Comparison of ENCODE assay signal across 8 mouse cellular contexts in genomic region chr4:139821491-139822160, GRCm38 (mm10). TPM values are rescaled to one million over a fixed set of nuclear protein-coding genes. Genes with fewer than 3 reads are reported as not detected.
DNase-seq lines count a peak whose midpoint lies in the region; ATAC-seq and TF ChIP-seq lines count a peak whose summit lies in the region.

No protein-coding gene starts in this region.

- H3K4me2 ChIP-seq in heart, postnatal 0 days (ENCODE audit: low read depth, low read length) = peak overlapping the region; percentile 16; the same call in 1 of the 2 replicates
- peak overlapping the region; percentile 56 for H3K4me2 ChIP-seq in limb, embryonic 15.5 days
- peak overlapping the region; percentile 42 for H3K4me2 ChIP-seq in stomach, postnatal 0 days (replicated peaks; ENCODE audit: low read depth)

- H3K9ac ChIP-seq in heart, postnatal 0 days (replicated peaks; ENCODE audit: low read depth, low read length) = no peak overlapping the region
- H3K9ac ChIP-seq in limb, embryonic 15.5 days = no peak overlapping the region
- H3K9ac ChIP-seq in stomach, postnatal 0 days (ENCODE audit: low read length) = no peak overlapping the region

- H3K27ac ChIP-seq in heart, postnatal 0 days (ENCODE audit: low read depth) = no peak overlapping the region
- no peak overlapping the region for H3K27ac ChIP-seq in limb, embryonic 15.5 days
- H3K27ac ChIP-seq in stomach, postnatal 0 days (replicated peaks) = no peak overlapping the region
- H3K27ac ChIP-seq in cerebellum, adult 2 months (ENCODE audit: insufficient read depth, low read length) = no peak overlapping the region

- DNase-seq in cerebellum, postnatal 25 days = peak; percentile 21 to 36
- peak; percentile 68 for DNase-seq in Muller cell, postnatal 12 days (ENCODE audit: inconsistent ontology term)
- no peak for DNase-seq in heart, postnatal 0 days (ENCODE audit: low spot score)
- DNase-seq in stomach, postnatal 0 days (ENCODE audit: low spot score) = no peak
- DNase-seq in cerebellum, adult 2 months = no peak
- no peak for DNase-seq in cerebellum, postnatal 4 days (ENCODE audit: low spot score in 2 of 2)

- no peaks in the 10 kb centered on the region for H3K4me1 ChIP-seq in heart, postnatal 0 days (ENCODE audit: control insufficient read depth, insufficient read depth)
- peaks cover 33% of the 10 kb centered on the region for H3K4me1 ChIP-seq in limb, embryonic 15.5 days
- H3K4me1 ChIP-seq in stomach, postnatal 0 days (replicated peaks; ENCODE audit: control insufficient read depth, insufficient read depth) = 0 out of 2 replicates have a peak, but pooled peaks cover 5% of the 10 kb centered on the region
- H3K4me1 ChIP-seq in cerebellum, adult 2 months (ENCODE audit: control insufficient read depth, insufficient read depth, low read length) = peaks cover 3% of the 10 kb centered on the region; the same call in 1 of the 2 replicates

- H3K9me3 ChIP-seq in heart, postnatal 0 days (replicated peaks; ENCODE audit: control insufficient read depth, low read length) = no peaks in the 10 kb centered on the region
- H3K9me3 ChIP-seq in limb, embryonic 15.5 days = no peaks in the 10 kb centered on the region
- no peaks in the 10 kb centered on the region for H3K9me3 ChIP-seq in stomach, postnatal 0 days (ENCODE audit: control insufficient read depth, low read length)

- H3K4me3 ChIP-seq in heart, postnatal 0 days (ENCODE audit: low read depth, low read length) = peak overlapping the region; percentile 15
- H3K4me3 ChIP-seq in limb, embryonic 15.5 days = peak overlapping the region; percentile 34
- peak overlapping the region; percentile 25 for H3K4me3 ChIP-seq in stomach, postnatal 0 days (ENCODE audit: low read depth, low read length)
- H3K4me3 ChIP-seq in cerebellum, adult 2 months (replicated peaks; ENCODE audit: insufficient read depth, low read depth, low read length) = no peak overlapping the region

- no peak for TF ChIP-seq EP300 in heart, postnatal 0 days (IDR thresholded peaks at IDR 0.05; ENCODE audit: low read depth)
- no peak for TF ChIP-seq EP300 in stomach, postnatal 0 days (optimal IDR thresholded peaks at IDR 0.05)

- no peak for TF ChIP-seq CTCF in heart, postnatal 0 days (IDR thresholded peaks at IDR 0.05; ENCODE audit: low read depth)
- no peak for TF ChIP-seq CTCF in stomach, postnatal 0 days (IDR thresholded peaks at IDR 0.05; ENCODE audit: low read depth)
- no peak for TF ChIP-seq CTCF in cerebellum, adult 2 months (IDR thresholded peaks at IDR 0.05; ENCODE audit: borderline replicate concordance, insufficient read depth, low read depth, low read length)

- no peaks in the 10 kb centered on the region for H3K36me3 ChIP-seq in heart, postnatal 0 days (replicated peaks; ENCODE audit: control insufficient read depth, insufficient read depth, low read length)
- H3K36me3 ChIP-seq in limb, embryonic 15.5 days = no peaks in the 10 kb centered on the region
- H3K36me3 ChIP-seq in stomach, postnatal 0 days (ENCODE audit: control insufficient read depth, insufficient read depth, low read length) = no peaks in the 10 kb centered on the region

- 1% methylated on average over 59 of the region's 65 CpGs for WGBS in heart, postnatal 0 days
- WGBS in limb, embryonic 15.5 days = under 1% methylated on average over 65 of the region's 65 CpGs
- WGBS in stomach, postnatal 0 days = under 1% methylated on average over 63 of the region's 65 CpGs
- 2% methylated on average over 58 of the region's 65 CpGs for WGBS in cerebellum, adult 2 months

- H3K27me3 ChIP-seq in heart, postnatal 0 days (ENCODE audit: control insufficient read depth, insufficient read depth, low read length) = peaks cover 99% of the 10 kb centered on the region
- peaks cover 99% of the 10 kb centered on the region for H3K27me3 ChIP-seq in limb, embryonic 15.5 days
- H3K27me3 ChIP-seq in stomach, postnatal 0 days (ENCODE audit: control insufficient read depth, insufficient read depth, low read length) = peaks cover 30% of the 10 kb centered on the region
- H3K27me3 ChIP-seq in cerebellum, adult 2 months (ENCODE audit: control insufficient read depth, insufficient read depth, low read length) = peaks cover 10% of the 10 kb centered on the region; the same call in 1 of the 2 replicates

- ATAC-seq in cerebellum, adult (ENCODE audit: insufficient number of reproducible peaks, low FRiP score, low TSS enrichment) = no peak
- ATAC-seq in heart, postnatal 0 days (ENCODE audit: insufficient read depth, low read depth) = no peak
- no peak for ATAC-seq in limb, embryonic 15.5 days (ENCODE audit: insufficient number of reproducible peaks, low FRiP score, low TSS enrichment, low read depth)
- no peak for ATAC-seq in stomach, postnatal 0 days (ENCODE audit: low FRiP score, low TSS enrichment)

- TF ChIP-seq POLR2A in cerebellum, adult 2 months (IDR thresholded peaks at IDR 0.05; ENCODE audit: borderline replicate concordance, insufficient read depth, low read length) = no peak

RNA-seq across cellular contexts. Expression of gene Pax7, which starts 11.7 kb away (rescaled TPM):
- not detected in 2 replicates for total RNA-seq in heart, postnatal 0 days (2014; rRNA removed; ENCODE audit: low replicate concordance)
- not detected in 2 replicates for polyA plus RNA-seq in heart, postnatal 0 days (2015; fragmentation: Nextera tagmentation; extraction: Ambion mirVana)
- 0.38 and 0.91 TPM in 2 replicates for polyA plus RNA-seq in limb, embryonic 15.5 days (2015; fragmentation: Nextera tagmentation; extraction: Ambion mirVana)
- polyA plus RNA-seq in stomach, postnatal 0 days (2015; fragmentation: Nextera tagmentation; extraction: Ambion mirVana) = 0.02 TPM in 1 of 2 replicates, not detected in the other
- polyA plus RNA-seq in cerebellum, adult 2 months (2012; rRNA removed) = 0.07 and 0.08 TPM in 2 replicates

Comparison
In these comparisons a context has a peak if more than half of its experiments do, and no peak if none do; other contexts are left out.
1. DNase-seq: peak in cerebellum, postnatal 25 days (2 of 2) and Muller cell, postnatal 12 days (single experiment); none in heart, postnatal 0 days (single experiment), stomach, postnatal 0 days (single experiment), cerebellum, adult 2 months (0 of 2) and cerebellum, postnatal 4 days (0 of 2).
2. Peak in every context shown above with its lines, with median percentiles within 50 percentile points of each other: H3K4me2 ChIP-seq.